Mouse (Mus musculus) lung, embryonic 16.5 days (tissue): ENCODE measurements around the gene Nup153. TPM values are rescaled to one million over a fixed set of nuclear protein-coding genes. Genes with fewer than 3 reads are reported as not detected.

Experiments used
- ATAC-seq: fragments of 200-750 bp; cut with Nextera tagmentation; 2 replicates; pipeline ENCODE4 v1.8.0; 2017; ENCODE audit warnings: low read depth, mild to moderate bottlenecking, moderate library complexity
- H3K27ac ChIP-seq: fragments of 300-500 bp; sonication (generic); 2 replicates; pipeline ENCODE4 v1.5.1; 2014; ENCODE audit warnings: mild to moderate bottlenecking, control low read depth, low read length
- H3K27me3 ChIP-seq: fragments of 300-500 bp; sonication (generic); 2 replicates; pipeline ENCODE4 v1.6.1; 2014; ENCODE audit warnings: low read depth, low read length, mixed read lengths; ENCODE audit not compliant: control insufficient read depth, insufficient read depth
- H3K36me3 ChIP-seq: fragments of 300-500 bp; sonication (generic); 2 replicates; pipeline ENCODE4 v1.6.1; 2014; ENCODE audit warnings: low read length; ENCODE audit not compliant: control insufficient read depth, insufficient read depth
- H3K4me1 ChIP-seq: fragments of 300-500 bp; sonication (generic); replicated peaks from 2 replicates; pipeline ENCODE4 v1.6.1; 2014; ENCODE audit warnings: low read length, mixed read lengths; ENCODE audit not compliant: control insufficient read depth, insufficient read depth
- H3K4me2 ChIP-seq: fragments of 300-500 bp; sonication (generic); 2 replicates; pipeline ENCODE4 v1.6.1; 2014; ENCODE audit warnings: low read depth, low read length, control low read depth
- H3K4me3 ChIP-seq: fragments of 300-500 bp; sonication (generic); 2 replicates; pipeline ENCODE4 v1.5.1; 2014; ENCODE audit warnings: mild to moderate bottlenecking, low read length, control low read depth
- H3K9ac ChIP-seq: fragments of 300-500 bp; sonication (generic); 2 replicates; pipeline ENCODE4 v1.6.1; 2014; ENCODE audit warnings: low read length, control low read depth
- H3K9me3 ChIP-seq: fragments of 300-500 bp; sonication (generic); 2 replicates; pipeline ENCODE4 v1.6.1; 2016; ENCODE audit warnings: low read length; ENCODE audit not compliant: control insufficient read depth
- WGBS: fragments of 180-500 bp; shearing (Covaris S2); extraction: QIAGEN DNeasy Blood & Tissue Kit; methylation state at CpG from one replicate; pipeline ENCODE4 v1.1.7; 2014; 5-methylcytosine and 5-hydroxymethylcytosine counted together
- polyA plus RNA-seq: library from polyadenylated mRNA; unstranded; fragments of >200 nt; fragmentation: Nextera tagmentation; extraction: Ambion mirVana; gene quantifications from 2 replicates; pipeline ENCODE4 v1.2.1, GENCODE M21; 2015

The Nup153 gene
- polyA plus RNA-seq, 1 experiment from 2014 or later: 20.6 TPM

GRCm38 (mm10) chr13:46724371-46724770 lies 3.4 kb downstream of the Nup153 start:
- H3K4me3 ChIP-seq: no peak overlapping the region
- H3K36me3 ChIP-seq: no peaks in the 10 kb centered on the region
- H3K9me3 ChIP-seq: no peaks in the 10 kb centered on the region
- H3K27me3 ChIP-seq: no peaks in the 10 kb centered on the region
- 0 out of 2 replicates have a peak overlapping the region, but pooled peaks have one; percentile 1 for H3K9ac ChIP-seq
- no peak overlapping the region for H3K27ac ChIP-seq
- peaks cover 21% of the 10 kb centered on the region for H3K4me1 ChIP-seq
- no peak for ATAC-seq
- H3K4me2 ChIP-seq: no peak overlapping the region; the same call in 1 of the 2 replicates

- H3K4me2 ChIP-seq: no peak overlapping the region
- no peak overlapping the region for H3K4me3 ChIP-seq
- H3K36me3 ChIP-seq: peaks cover 4% of the 10 kb centered on the region
- H3K4me1 ChIP-seq: peaks cover 19% of the 10 kb centered on the region
- H3K27me3 ChIP-seq: no peaks in the 10 kb centered on the region
- no peaks in the 10 kb centered on the region for H3K9me3 ChIP-seq
- H3K9ac ChIP-seq: no peak overlapping the region
- no peak for ATAC-seq
- H3K27ac ChIP-seq: no peak overlapping the region
Observed at GRCm38 (mm10) chr13:46721009-46721408, 6.7 kb downstream of the Nup153 start.

- no peak overlapping the region for H3K27ac ChIP-seq
- peaks cover 5% of the 10 kb centered on the region; the same call in 1 of the 2 replicates for H3K4me1 ChIP-seq
- H3K4me2 ChIP-seq: no peak overlapping the region
- no peak overlapping the region for H3K9ac ChIP-seq
- WGBS: 79% methylated on average over 5 of the region's 5 CpGs
- H3K36me3 ChIP-seq: peaks cover 7% of the 10 kb centered on the region
- no peaks in the 10 kb centered on the region for H3K27me3 ChIP-seq
- ATAC-seq: no peak
- no peaks in the 10 kb centered on the region for H3K9me3 ChIP-seq
- H3K4me3 ChIP-seq: no peak overlapping the region
Observed at GRCm38 (mm10) chr13:46718893-46719400, 8.8 kb downstream of the Nup153 start.

GRCm38 (mm10) chr13:46715976-46716639 lies 11.6 kb downstream of the Nup153 start:
- no peaks in the 10 kb centered on the region for H3K27me3 ChIP-seq
- no peaks in the 10 kb centered on the region for H3K4me1 ChIP-seq
- H3K4me2 ChIP-seq: no peak overlapping the region
- H3K9me3 ChIP-seq: no peaks in the 10 kb centered on the region
- H3K27ac ChIP-seq: no peak overlapping the region
- H3K36me3 ChIP-seq: peaks cover 24% of the 10 kb centered on the region
- no peak for ATAC-seq
- no peak overlapping the region for H3K9ac ChIP-seq
- no peak overlapping the region for H3K4me3 ChIP-seq
- WGBS: 60% methylated on average over 3 of the region's 3 CpGs

GRCm38 (mm10) chr13:46713486-46713885 lies 14.3 kb downstream of the Nup153 start:
- Histone ChIP-seq H3K9me3 (no peaks in the 10 kb centered on the region), H3K9ac (no peak overlapping the region), H3K4me3 (no peak overlapping the region), H3K4me2 (no peak overlapping the region), H3K36me3 (peaks cover 34% of the 10 kb centered on the region), H3K4me1 (no peaks in the 10 kb centered on the region), H3K27ac (no peak overlapping the region), H3K27me3 (no peaks in the 10 kb centered on the region)
- ATAC-seq: no peak
- 91% methylated on average over 5 of the region's 5 CpGs for WGBS

- Histone ChIP-seq H3K4me3 (no peak overlapping the region), H3K27me3 (no peaks in the 10 kb centered on the region), H3K4me2 (no peak overlapping the region), H3K27ac (no peak overlapping the region), H3K9ac (no peak overlapping the region), H3K4me1 (no peaks in the 10 kb centered on the region), H3K9me3 (no peaks in the 10 kb centered on the region), H3K36me3 (peaks cover 13% of the 10 kb centered on the region)
- no peak for ATAC-seq
- WGBS: 79% methylated on average over 5 of the region's 5 CpGs
Observed at GRCm38 (mm10) chr13:46703138-46703537, 24.6 kb downstream of the Nup153 start.

GRCm38 (mm10) chr13:46701486-46701885 lies 26.3 kb downstream of the Nup153 start:
- WGBS: 86% methylated on average over 2 of the region's 2 CpGs
- Histone ChIP-seq H3K27ac (no peak overlapping the region), H3K9me3 (no peaks in the 10 kb centered on the region), H3K4me2 (no peak overlapping the region), H3K27me3 (no peaks in the 10 kb centered on the region), H3K9ac (no peak overlapping the region), H3K4me1 (no peaks in the 10 kb centered on the region), H3K36me3 (peaks cover 13% of the 10 kb centered on the region), H3K4me3 (no peak overlapping the region)
- ATAC-seq: no peak

- Histone ChIP-seq H3K27ac (no peak overlapping the region), H3K36me3 (peaks cover 14% of the 10 kb centered on the region), H3K4me2 (no peak overlapping the region), H3K4me3 (no peak overlapping the region), H3K4me1 (no peaks in the 10 kb centered on the region), H3K9me3 (no peaks in the 10 kb centered on the region), H3K27me3 (no peaks in the 10 kb centered on the region), H3K9ac (no peak overlapping the region)
- WGBS: 71% methylated on average over 1 of the region's 1 CpGs
- no peak for ATAC-seq
Observed at GRCm38 (mm10) chr13:46699372-46699771, 28.4 kb downstream of the Nup153 start.

- peak; percentile 76 for ATAC-seq
- no peak overlapping the region for H3K4me3 ChIP-seq
- H3K27ac ChIP-seq: peak overlapping the region; percentile 50; the same call in 1 of the 2 replicates
- H3K9ac ChIP-seq: no peak overlapping the region
- no peaks in the 10 kb centered on the region for H3K4me1 ChIP-seq
- 62% methylated on average over 2 of the region's 2 CpGs for WGBS
- H3K9me3 ChIP-seq: no peaks in the 10 kb centered on the region
- H3K27me3 ChIP-seq: no peaks in the 10 kb centered on the region
- no peak overlapping the region for H3K4me2 ChIP-seq
- H3K36me3 ChIP-seq: peaks cover 13% of the 10 kb centered on the region
Observed at GRCm38 (mm10) chr13:46696788-46697187, 31.0 kb downstream of the Nup153 start.
